Mouse (Mus musculus) ovary, postnatal 14 days (tissue): ENCODE data around the gene Adgrb3.
A peak's percentile ranks its signal among the peaks of the same experiment; 100 is the strongest.
"Not testable (repeated sequence)": the region's sequence is repeated elsewhere in the genome, so short reads cannot be mapped to it uniquely, and the experiment has no call there.

Experiments
- DNase-seq: peaks from one replicate; pipeline ENCODE4 v3.0.0; 2022; ENCODE audit warnings: low spot score

The Adgrb3 gene

DNA sequence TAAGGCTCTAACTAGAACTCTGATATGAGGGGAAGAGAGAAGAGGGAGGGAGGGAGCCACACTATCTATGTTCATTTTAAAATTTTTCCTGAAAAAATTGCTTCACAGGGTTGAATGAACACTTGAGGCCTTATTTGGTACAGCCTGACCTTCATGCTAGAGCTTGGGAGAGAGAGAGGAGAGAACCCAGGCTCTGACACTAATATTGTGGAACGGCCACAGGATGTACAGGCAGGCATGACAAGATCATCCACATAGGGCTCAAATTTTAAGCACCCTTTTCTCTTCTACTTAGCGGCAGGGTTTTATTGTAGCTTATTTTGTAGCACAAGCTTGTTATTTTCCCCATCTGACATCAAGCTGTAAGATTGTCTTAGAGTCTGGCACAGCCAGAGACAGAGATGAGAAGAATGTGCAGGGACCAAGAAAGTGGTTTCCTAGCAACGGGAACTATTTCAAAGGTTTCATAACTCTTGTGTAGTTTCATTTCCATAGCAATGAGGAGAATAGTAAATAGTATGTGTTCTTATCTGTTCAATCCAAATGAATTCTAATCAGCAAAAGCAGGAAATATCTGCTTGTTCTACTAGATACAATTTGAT is 721.9 kb downstream of the Adgrb3 start:
- DNase-seq = no peak

DNA sequence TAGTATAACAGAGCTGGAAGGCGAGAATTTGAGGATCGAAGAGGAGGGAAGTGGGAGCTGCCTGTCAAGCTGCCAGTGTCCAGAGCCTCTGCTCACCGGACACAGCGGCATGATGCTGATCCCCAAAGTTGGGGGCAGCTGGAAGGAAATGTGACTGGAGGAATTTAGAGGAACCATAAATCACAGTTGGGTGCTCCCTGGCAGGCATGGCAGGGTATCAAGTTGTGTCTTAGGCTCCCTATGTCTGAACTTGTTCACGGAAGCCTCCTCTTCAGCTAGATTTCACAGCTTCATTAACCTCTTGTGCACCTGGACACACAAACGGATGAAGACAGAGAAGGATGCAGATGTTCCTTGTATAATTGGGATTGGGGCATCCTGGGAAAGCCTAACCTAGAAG is 722.8 kb downstream of the Adgrb3 start:
- DNase-seq = no peak

DNA sequence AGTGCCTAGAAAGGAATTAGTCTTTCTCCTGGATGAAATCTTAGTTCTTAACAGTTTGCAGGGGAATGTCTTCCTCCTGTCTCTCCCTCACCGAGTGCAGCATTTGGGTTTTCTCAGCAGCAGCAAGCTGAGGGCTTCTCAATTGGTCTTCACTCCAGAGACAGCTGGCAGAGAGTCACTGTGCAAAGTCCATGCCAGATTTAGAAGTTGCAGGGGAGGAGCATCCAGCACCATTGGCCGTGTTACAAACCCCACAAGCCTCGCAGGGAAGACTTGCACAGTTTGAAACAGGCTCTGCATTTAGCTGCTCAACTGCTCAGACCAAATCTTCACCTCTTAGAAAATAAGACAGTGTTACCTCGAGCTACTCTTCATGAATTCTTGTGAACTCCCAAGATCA is 724.1 kb downstream of the Adgrb3 start:
- peak; percentile 31 for DNase-seq

DNA sequence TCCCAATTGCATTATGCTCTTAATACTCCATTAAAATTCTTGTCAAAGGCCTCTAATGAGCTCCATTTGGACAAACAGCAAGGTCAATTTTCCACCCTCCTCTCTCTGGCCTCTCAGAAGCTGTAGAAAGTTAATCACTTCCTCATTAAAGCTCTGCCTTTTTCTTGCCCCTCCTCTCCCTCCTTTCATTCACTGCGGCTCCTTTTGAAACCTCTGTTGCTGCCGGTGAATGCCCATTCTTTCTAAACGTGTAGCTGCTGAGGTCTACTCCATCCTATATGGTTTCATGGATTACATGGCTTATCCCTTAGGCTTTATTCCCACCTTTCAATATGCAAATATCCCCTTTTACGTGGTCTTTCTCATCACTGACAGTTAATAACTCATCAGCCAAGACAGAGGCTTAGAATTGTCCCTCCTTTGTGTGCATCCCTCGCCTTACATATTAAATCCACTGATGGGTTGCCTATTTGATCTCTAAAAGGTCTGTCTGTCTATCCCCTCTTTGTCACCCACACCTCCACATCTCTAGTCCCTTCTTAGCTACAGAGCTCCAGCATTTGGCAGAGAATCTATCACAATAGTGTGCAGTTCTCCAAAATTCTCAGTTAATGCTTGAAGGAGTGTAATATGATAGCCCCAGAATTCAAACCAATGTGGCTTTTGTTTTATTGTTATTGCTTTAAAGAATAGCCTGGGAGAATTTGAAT is 741.3 kb downstream of the Adgrb3 start:
- no peak for DNase-seq

DNA sequence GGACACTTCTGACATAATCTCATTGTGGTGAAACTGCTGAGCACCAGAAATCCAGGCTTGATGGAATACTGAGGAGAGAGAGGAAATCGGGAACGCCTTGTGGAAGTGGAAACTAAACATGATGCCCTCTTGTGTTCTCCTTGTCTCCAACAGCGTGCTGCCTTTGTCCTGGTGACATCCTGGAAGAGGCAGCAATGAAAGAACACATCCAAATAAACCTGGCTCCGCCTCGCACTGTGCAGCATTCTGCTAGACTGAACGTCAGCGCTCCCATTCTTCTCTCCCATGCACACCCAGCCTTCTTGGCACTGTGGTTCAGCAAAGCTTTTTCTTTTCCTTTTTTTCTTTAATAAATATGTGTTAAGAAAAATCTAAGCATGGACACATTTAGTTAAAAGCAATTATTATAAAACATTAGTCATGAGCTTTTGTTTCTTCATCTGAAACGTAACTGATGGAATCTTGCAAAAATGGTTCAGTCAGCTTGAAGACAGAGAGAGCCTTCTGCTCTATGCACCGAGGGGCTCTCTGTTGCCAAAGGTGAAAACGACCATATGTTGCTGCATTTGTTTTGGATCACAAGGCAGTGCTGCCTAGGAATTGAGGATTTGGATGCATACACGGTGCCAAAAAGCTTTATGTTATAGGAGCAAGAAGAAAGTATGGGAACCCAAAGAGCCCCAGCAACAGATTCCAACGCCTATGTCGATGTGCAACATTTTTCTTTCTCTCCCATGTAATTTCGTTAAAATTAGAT is 743.7 kb downstream of the Adgrb3 start:
- DNase-seq = no peak

DNA sequence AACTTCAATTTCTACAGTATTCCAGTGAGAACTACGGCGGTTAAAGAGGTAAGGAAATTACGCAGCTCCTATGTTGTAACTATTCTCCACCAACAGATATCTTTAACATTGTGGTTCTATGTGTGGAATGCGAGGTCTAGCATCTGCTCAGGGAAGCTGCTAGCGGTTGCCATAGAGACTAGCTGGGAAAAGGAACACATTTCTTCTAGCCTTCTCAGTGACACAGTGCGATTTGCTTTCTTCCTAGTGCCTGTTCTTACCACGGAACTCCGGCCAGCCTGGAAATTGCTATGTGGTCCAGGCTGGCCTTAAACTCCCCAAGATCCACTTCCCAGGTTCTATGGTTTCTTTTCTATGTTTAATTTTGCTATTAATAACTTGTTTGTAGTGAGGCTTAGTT is 747.1 kb downstream of the Adgrb3 start:
- DNase-seq = no peak

DNA sequence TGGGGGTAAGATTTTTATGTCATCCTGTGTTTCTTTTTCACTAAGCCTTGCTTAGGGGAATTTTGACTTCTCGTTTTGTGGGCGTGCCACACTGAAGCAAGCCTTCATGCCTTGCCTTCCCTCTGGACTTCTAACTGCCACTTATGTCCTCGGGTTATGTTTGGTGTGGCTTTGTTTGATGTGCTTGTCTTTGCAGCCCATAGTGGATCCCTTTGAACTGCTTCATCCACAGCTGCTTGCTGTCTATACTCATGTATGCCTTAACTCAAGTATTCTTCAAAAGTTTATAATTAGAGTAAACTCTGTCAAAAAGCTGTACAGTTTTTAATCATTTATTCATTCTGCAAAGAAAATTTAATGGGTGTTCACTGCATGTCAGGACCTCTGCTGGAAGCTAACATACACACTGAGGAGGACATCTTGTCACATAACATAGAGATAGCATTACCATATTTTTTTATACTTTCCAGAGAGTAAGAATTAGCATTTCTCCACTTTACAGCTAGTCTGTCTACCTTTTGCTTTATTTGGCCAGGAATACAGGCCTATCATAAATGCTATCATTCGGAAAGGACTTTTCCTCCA is 748.1 kb downstream of the Adgrb3 start:
- DNase-seq = no peak

DNA sequence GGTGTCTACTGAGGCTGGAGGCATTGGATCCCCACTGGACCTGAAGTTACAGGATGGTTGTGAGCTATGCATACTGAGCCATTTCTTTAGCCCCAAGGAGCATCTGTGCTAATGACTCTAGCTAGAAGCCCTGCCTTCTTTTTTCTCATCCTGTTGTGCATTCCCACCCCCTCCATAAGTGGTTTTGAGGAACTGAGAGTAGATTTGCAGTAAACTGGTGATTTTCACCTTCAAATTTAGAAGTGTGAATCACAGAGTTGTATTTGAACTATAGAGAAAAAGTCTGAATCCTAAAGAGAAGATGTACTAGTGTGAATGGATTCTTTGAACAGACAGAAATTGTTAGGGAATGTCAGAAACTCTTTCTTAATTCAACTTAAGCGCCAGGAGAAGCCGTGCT is 750.1 kb downstream of the Adgrb3 start:
- DNase-seq = no peak

DNA sequence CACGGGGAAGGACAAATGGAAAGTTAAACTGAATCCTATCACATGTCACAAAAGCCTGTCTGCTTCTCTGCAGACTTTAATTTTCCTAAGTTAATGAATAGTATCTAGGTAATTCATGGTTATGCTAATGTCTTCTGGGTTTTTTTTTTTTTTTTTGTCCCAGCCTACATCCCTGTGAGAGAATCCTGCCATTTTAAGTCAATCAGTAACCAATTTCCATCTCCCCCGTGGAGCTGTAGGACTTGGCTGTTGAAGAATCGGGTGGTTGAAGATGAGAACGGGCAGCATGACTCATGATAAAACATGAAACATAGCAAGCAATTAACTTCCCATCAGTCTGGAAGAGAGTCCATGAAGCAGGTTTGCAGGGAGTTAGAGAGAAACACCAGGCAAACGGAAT is 753.6 kb downstream of the Adgrb3 start:
- no peak for DNase-seq

DNA sequence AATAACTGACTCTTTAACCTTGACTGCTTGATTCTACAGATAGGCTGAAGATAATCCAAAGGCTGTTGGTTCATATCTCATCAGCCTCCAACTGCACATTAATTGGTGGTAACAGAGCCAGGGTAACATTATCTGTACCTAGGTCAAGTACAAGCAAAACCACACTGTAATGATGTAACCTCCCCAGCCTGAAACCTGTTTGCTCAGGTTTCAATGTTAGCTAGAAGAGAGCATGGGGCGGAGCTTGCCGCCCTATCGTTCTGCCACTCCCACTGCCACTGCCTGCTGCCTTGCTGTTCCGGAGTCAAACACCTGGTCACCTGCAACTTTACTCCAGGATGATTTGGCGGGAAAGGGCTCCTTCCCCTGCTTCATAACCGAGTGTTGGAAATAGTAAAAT is 765.5 kb downstream of the Adgrb3 start:
- no peak for DNase-seq

DNA sequence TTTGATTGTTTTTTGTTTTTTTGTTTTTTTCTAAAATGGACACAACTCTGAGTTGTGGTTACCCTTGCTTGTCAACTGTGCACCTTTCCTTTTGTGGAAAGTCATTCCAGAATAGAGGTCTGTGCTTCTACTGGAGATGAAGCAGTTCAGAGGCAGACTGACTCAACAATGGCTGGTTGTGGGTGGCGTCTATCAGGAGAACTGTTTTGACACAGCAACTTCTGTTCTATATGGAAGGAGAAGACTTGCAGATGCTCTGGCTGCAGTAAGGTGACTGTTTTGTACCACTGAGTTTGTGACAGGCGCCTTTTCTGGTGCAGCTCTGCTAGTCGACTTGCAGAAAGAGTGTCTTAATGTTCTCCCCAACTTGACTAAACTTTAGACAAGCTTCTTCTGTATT is 768.6 kb downstream of the Adgrb3 start:
- no peak for DNase-seq

DNA sequence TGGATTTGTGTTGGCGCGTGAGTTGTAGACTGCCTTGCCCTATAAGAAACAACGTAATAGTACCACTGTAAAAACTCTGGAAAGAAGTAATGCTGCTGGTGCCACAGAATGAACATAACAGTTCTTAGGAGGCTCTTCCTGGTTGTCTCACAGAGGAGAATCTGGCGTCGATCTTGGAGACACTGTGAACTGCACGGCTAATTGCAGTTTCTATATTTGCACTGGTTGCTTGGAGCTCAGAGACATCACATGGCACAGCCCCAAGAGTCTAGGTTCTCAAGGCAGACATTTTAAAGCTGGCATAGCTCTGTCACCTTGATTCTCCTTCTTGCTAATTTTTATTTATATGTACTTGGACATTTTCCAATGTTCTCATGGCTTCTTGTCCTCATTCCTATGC is 769.3 kb downstream of the Adgrb3 start:
- no peak for DNase-seq

DNA sequence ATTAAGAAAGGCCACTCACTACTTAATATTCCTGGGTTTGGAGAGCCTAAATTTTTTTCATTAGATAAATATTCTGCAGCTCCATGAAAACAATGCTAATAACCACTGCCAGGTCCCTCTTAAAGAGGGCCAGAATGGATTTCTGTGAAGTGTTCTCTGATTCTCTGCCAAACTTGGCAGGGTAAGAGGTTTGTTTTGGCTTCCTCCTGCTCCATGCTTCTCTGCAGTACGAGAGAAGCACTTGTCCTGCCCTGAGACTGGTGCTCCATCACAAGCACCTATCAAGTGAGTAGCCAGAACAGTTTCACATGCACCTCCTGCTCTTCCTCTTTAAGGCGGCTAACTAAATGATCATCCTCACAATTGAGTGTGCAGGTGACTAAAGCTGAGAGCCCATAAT is 771.9 kb downstream of the Adgrb3 start:
- no peak for DNase-seq

DNA sequence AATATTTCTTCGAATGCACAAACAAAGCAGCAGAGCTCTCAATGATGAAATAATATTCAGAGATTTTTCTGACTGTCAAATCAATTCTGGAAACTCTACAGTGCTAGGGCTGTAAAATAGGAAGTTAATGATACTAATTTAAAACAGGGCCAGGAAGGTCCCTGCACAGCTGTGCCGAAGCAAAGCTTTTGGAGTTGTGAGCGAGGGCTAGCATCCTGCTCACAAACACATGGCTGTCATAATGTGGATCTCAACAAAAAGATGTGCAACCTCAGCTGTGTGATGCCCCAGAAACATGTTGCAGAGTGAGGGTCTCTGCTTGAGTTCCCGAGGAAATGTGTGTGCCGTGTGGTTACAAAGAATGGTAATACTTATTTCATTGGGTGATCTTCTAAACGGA is 772.3 kb downstream of the Adgrb3 start:
- DNase-seq = no peak

DNA sequence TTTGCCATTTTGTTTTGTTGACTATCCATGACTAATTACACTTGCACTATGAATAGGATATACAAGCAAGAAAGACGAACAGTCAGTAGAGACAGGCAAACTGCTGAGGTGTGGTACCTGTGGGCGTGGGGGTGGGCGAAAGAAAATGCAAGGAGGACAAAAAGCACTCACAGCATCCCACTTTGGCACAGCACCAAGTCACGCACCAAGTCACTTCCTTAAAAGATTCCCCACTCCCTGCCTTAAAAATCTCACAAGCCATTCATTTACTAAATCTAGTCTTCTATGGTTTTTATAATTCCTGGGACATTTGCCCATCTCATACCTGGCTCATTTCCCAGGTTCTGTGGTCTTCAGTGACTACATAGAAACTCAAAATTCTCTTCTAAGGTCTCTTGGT is 787.4 kb downstream of the Adgrb3 start:
- no peak for DNase-seq

DNA sequence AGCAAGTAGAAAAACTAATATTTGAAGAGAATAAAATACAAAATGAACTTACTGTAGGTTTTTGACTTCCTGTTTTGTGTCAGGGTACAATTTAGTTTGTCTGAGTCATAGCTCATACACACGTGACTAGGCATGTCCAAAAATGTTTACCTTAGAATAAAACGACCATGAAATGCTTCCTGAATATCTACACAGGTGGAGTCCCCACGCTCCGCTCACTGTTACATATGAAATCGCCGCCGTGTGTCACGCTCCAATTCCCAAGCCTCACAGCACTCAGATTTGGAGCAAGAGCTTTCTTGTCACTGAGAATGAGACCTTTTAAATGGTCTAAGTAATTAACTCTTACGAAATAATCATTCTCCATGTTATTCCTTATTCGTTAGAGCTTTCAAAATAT is 795.3 kb downstream of the Adgrb3 start:
- no peak for DNase-seq

DNA sequence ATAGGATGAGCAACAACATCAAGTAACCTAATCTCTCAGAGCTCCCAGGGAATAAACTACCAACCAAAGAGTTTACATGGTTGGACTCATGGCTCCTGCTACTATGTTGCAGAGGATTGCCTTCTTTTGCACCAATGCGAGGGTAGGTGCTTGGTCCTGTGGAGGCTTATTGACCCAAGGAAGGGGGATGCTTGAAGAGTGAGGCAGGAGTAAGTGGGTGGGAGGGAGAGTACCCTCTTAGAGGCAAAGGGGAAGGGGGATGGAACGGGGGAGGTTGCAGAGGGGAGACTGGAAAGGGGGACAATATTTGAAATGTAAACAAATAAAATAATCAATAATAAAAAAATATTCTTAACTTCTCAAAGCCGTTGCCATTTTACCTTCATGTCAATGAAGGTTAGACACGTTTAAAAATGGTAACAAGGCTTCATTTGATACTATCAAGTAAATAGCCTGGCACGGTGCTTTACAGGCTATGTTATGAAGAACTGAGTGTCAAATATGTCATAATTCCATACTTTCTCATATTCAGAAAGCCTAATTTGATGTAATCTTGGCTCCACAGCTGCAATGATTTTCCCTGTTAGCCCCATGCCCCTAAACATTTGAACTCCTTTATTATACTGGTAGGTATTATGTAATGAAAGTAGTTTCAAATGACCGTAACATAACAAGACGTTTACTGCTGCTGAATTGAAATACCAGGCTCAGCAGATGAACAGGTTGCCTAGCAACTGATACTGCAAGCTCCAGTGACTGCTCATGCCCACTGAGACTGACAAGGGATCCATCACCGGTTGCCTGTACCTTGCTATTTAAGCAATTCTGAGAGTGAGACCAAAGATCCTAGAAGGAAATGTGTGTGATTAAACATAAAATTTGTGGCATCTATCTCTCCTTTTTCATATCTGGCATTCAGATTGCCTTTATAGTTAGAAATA is 796.1 kb downstream of the Adgrb3 start:
- no peak for DNase-seq

DNA sequence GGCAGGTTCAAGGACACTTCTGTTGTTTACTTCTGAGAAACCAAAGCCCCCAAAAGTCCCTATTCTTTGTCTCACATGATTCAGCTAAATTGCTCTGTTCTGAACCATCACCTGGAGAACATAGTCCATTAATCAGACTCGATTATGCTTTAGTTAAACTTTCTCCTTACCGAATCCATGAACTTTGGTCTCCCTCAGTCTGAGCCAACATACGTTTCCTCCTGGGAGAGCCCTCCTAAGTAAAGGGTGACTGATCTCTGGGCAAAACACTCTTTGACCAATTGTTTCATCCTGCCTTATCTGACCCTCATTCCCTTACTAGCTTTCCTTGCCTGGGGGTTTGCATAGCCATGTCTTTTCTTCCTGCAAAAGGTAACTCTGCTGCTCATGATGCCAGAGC is 806.4 kb downstream of the Adgrb3 start:
- no peak for DNase-seq

DNA sequence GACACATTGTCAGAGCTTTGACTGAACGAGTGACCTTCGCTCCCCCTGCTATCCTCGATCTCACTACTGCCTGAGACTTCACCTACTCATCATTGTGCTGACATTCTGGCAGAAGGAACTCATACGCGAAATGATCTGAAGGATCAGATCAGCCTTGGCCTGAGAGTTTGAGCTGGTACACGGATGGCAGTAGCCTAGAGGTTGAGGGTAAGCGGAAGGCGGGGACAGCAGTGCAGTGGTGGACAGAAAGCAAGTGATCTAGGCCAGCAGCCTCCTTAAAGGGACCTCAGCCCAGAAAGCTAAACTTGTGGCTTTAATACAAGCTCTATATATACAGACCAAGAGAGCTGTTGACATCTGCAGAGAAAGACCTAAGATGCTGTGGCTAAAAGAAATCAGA is 811.7 kb downstream of the Adgrb3 start:
- DNase-seq = not testable (repeated sequence)
